In genomic region chr19:46705779-46706495, GRCm38 (mm10) we compare ENCODE assay signal across 17 mouse cellular contexts. TPM values are rescaled to one million over a fixed set of nuclear protein-coding genes. Genes with fewer than 3 reads are reported as not detected.
DNase-seq lines count a peak whose midpoint lies in the region; ATAC-seq lines count a peak whose summit lies in the region.
"Had no signal": no experiment of that assay in that cellular context is flagged by ENCODE, and none has a peak within 500 bp of the region (broad histone marks: within the 10 kb centered on the region; RNA-seq: fewer than 3 reads in every experiment).

No protein-coding gene starts in this region.

- DNase-seq in thymus, postnatal 36 days: peak; percentile 15 to 23
- DNase-seq in thymus, postnatal 10 days (ENCODE audit: low spot score in 2 of 2): no peak
- peak; percentile 41 for DNase-seq in T-cell, adult 2 months (ENCODE audit: low spot score)
- no peak for DNase-seq in embryo, embryonic 11 days
- DNase-seq in frontal cortex, adult 2 months (ENCODE audit: extremely low spot score in 1 of 2, low spot score in 1 of 2): no peak
- no peak for DNase-seq in kidney, postnatal 25 days
- DNase-seq: adrenal gland, adult 8-10 months; cerebellum, adult 2 months had no signal

- peak; percentile 69 for ATAC-seq in megakaryocyte, adult 5-6 weeks (ENCODE audit: poor library complexity, severe bottlenecking)
- ATAC-seq: forebrain, embryonic 13.5 days had no signal

RNA-seq across cellular contexts. Expression of gene As3mt, which starts 1.3 kb away (rescaled TPM):
- total RNA-seq in megakaryocyte, adult 5-6 weeks (2015): 10.5 and 11.1 TPM in 2 replicates
- 20.5 and 21.0 TPM in 2 replicates for total RNA-seq in megakaryocyte, adult 5-6 weeks (2017)
- 21.6 and 22.6 TPM in 2 replicates for polyA plus RNA-seq in frontal cortex, adult 2 months (2012; rRNA removed)

RNA-seq across cellular contexts. Expression of gene Borcs7, which starts 16.2 kb away (rescaled TPM):
- 12.7 TPM in 2 replicates for total RNA-seq in megakaryocyte, adult 5-6 weeks (2015)
- 4.7 and 6.2 TPM in 2 replicates for total RNA-seq in megakaryocyte, adult 5-6 weeks (2017)
- polyA plus RNA-seq in frontal cortex, adult 2 months (2012; rRNA removed): 20.1 and 21.5 TPM in 2 replicates

RNA-seq across cellular contexts. Expression of gene Cyp17a1, which starts 33.0 kb away (rescaled TPM):
- total RNA-seq in megakaryocyte, adult 5-6 weeks (2015): not detected in 2 replicates
- not detected in 2 replicates for total RNA-seq in megakaryocyte, adult 5-6 weeks (2017)
- 0.78 TPM in 1 of 2 replicates, not detected in the other for polyA plus RNA-seq in frontal cortex, adult 2 months (2012; rRNA removed)
- total RNA-seq: gastrocnemius, adult 18-20 months; heart, adult 18-20 months had no signal
- polyA plus RNA-seq: forebrain, embryonic 13.5 days; hindbrain, embryonic 13.5 days; intestine, postnatal 0 days; kidney, postnatal 0 days; midbrain, embryonic 10.5 days; myocyte had no signal

RNA-seq across cellular contexts. Expression of gene Cnnm2, which starts 55.5 kb away (rescaled TPM):
- total RNA-seq in megakaryocyte, adult 5-6 weeks (2015): 3.9 and 6.9 TPM in 2 replicates
- total RNA-seq in megakaryocyte, adult 5-6 weeks (2017): 2.4 and 4.3 TPM in 2 replicates
- 26.8 and 30.6 TPM in 2 replicates for polyA plus RNA-seq in frontal cortex, adult 2 months (2012; rRNA removed)

Comparison
In these comparisons a context has a peak if more than half of its experiments do, and no peak if none do; other contexts are left out.
1. DNase-seq: peak in thymus, postnatal 36 days (2 of 2) and T-cell, adult 2 months (single experiment); none in thymus, postnatal 10 days (0 of 2), embryo, embryonic 11 days (single experiment), frontal cortex, adult 2 months (0 of 2) and kidney, postnatal 25 days (0 of 2).